In the genomic region with DNA sequence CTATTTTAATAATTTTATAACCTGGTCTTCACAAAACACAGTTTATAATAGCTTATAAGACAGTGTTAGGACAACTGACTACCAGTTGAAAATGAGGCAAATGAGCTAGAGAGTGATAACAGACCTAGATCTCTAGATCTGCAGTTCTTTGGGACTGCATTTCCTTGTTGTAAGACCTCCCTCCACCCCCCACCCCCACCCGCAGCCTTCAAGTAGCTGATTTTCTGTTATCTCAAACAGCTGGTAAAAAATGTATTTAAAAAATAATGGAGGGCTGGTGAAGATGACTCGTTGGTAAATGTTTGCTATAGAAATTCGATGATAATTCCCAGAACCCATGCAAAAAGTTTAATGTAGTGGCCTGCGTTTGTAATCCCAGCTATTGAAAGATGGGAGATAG, we compare ENCODE assay signal across 17 mouse cellular contexts. TPM values are rescaled to one million over a fixed set of nuclear protein-coding genes. Genes with fewer than 3 reads are reported as not detected.
DNase-seq lines count a peak whose midpoint lies in the region; TF ChIP-seq lines count a peak whose summit lies in the region.
"Had no signal": no experiment of that assay in that cellular context is flagged by ENCODE, and none has a peak within 500 bp of the region (broad histone marks: within the 10 kb centered on the region; RNA-seq: fewer than 3 reads in every experiment).

No protein-coding gene starts in this region.

- H3K27ac ChIP-seq in MEL (ENCODE audit: control insufficient read depth, low read depth, low read length) = no peak overlapping the region; the same call in 1 of the 2 replicates

- TF ChIP-seq EP300 in MEL (IDR thresholded peaks at IDR 0.05; ENCODE audit: low read depth in 1 of 2, low read length in 2 of 2) = peak in 1 of 2 experiments; percentile 35; a peak in 1 of 4 replicates

- H3K9me3 ChIP-seq in MEL (replicated peaks; ENCODE audit: insufficient read depth, low read length) = no peaks in the 10 kb centered on the region
- H3K9me3 ChIP-seq: G1E had no signal

- H3K9ac ChIP-seq in MEL (ENCODE audit: control insufficient read depth, low read depth, low read length, poor library complexity, severe bottlenecking) = no peak overlapping the region

- H3K4me3 ChIP-seq in MEL (ENCODE audit: control insufficient read depth in 1 of 2, insufficient read depth in 1 of 2, low read depth in 2 of 2, low read length in 2 of 2) = no peak overlapping the region

- no peak for TF ChIP-seq CTCF in MEL (IDR thresholded peaks at IDR 0.05 in 2 of 3, conservative IDR thresholded peaks at IDR 0.05 in 1 of 3; ENCODE audit: control insufficient read depth in 1 of 3, insufficient read depth in 1 of 3, low read depth in 2 of 3, low read length in 3 of 3, poor library complexity in 1 of 3, severe bottlenecking in 1 of 3)

- peaks cover 8 to 13% of the 10 kb centered on the region in 2 experiments for H3K4me1 ChIP-seq in MEL (ENCODE audit: control insufficient read depth in 1 of 2, insufficient read depth in 2 of 2, low read length in 2 of 2)

- DNase-seq in MEL (ENCODE audit: low read depth, low spot score) (peak; percentile 60), liver (no peak)
- DNase-seq: adrenal gland, adult 2 months; adrenal gland, adult 8-10 months; adrenal gland, postnatal 10 days; adrenal gland, postnatal 14 days; adrenal gland, postnatal 25 days; adrenal gland, postnatal 36 days; B cell, adult 2 months; cerebellum, adult 11 months; cerebellum, adult 11-12 months; cerebellum, adult 18-20 months; cerebellum, adult 2 months; cerebellum, adult 8-10 months had no signal

- H3K36me3 ChIP-seq in MEL (ENCODE audit: control insufficient read depth in 1 of 2, insufficient read depth in 2 of 2, low read length in 2 of 2) = peaks cover 0 to 27% of the 10 kb centered on the region in 2 experiments; a peak in 3 of 4 replicates

- TF ChIP-seq POLR2A in MEL (IDR thresholded peaks at IDR 0.05; ENCODE audit: control insufficient read depth in 1 of 2, insufficient read depth in 1 of 2, low read depth in 1 of 2, low read length in 2 of 2, poor library complexity in 1 of 2) = no peak

- TF ChIP-seq RAD21 in MEL (IDR thresholded peaks at IDR 0.05; ENCODE audit: low read depth, low read length) = no peak

- H3K79me2 ChIP-seq in MEL (ENCODE audit: control insufficient read depth, insufficient read depth, low read length, poor library complexity) = peaks cover 9% of the 10 kb centered on the region

- H3K27me3 ChIP-seq in MEL (ENCODE audit: control insufficient read depth in 1 of 2, insufficient read depth in 2 of 2, low read length in 2 of 2) = no peaks in the 10 kb centered on the region
- H3K27me3 ChIP-seq: CH12.LX, Patski had no signal

TF ChIP-seq in MEL, 35 proteins besides CTCF, POLR2A, EP300 and RAD21:
- TF ChIP-seq GATA1 (IDR thresholded peaks at IDR 0.05; ENCODE audit: low read depth, low read length) (peak; percentile 30; the same call in 1 of the 2 replicates), ETS1 (IDR thresholded peaks at IDR 0.05; ENCODE audit: low read depth, low read length) (peak; percentile 69), ELF1 (IDR thresholded peaks at IDR 0.05; ENCODE audit: low read depth, low read length) (0 out of 2 replicates have a peak, but pooled peaks have one; percentile 28), RCOR1 (IDR thresholded peaks at IDR 0.05; ENCODE audit: low read depth, low read length) (0 out of 2 replicates have a peak, but pooled peaks have one; percentile 20), POLR2AphosphoS2 (IDR thresholded peaks at IDR 0.05; ENCODE audit: low read length) (no peak), MAZ (IDR thresholded peaks at IDR 0.05; ENCODE audit: low read depth, low read length) (no peak), SIN3A (IDR thresholded peaks at IDR 0.05; ENCODE audit: low read length) (peak; percentile 22; the same call in 1 of the 2 replicates)

RNA-seq across cellular contexts. Expression of a gene that starts 25.2 kb away (rescaled TPM):
- 148 and 175 TPM in 2 replicates for total RNA-seq in MEL (2012; rRNA removed)
- 100 to 1,000 TPM in 1 of 2 experiments, 10 to 100 TPM in 1; 60.6 to 153 TPM for polyA plus RNA-seq in MEL (2012; ENCODE audit: insufficient read depth in 1 of 2, insufficient read length in 2 of 2, low read depth in 1 of 2, low replicate concordance in 2 of 2, missing spikeins in 1 of 2)

RNA-seq across cellular contexts. Expression of a gene that starts 57.6 kb away (rescaled TPM):
- 26.6 and 29.2 TPM in 2 replicates for total RNA-seq in MEL (2012; rRNA removed)
- polyA plus RNA-seq in MEL (2012; ENCODE audit: insufficient read depth in 1 of 2, insufficient read length in 2 of 2, low read depth in 1 of 2, low replicate concordance in 2 of 2, missing spikeins in 1 of 2) = 10 to 100 TPM; 38.0 to 38.1 TPM
